Mouse (Mus musculus): ENCODE data around the gene Pdk2.
A peak's percentile ranks its signal among the peaks of the same experiment; 100 is the strongest.

- no peak for TF ChIP-seq POLR2A (IDR thresholded peaks at IDR 0.05; ENCODE audit: insufficient read depth, low read length)
- peak; percentile 96 for TF ChIP-seq CTCF (IDR thresholded peaks at IDR 0.05; ENCODE audit: low read depth, low read length)
Observed at GRCm38 (mm10) chr11:95001058-95001457, 40.1 kb downstream of the Pdk2 start.
